Mouse (Mus musculus): ENCODE results near the gene Zbtb9. TPM values are rescaled to one million over a fixed set of nuclear protein-coding genes. Genes with fewer than 3 reads are reported as not detected.

Gene Zbtb9
- polyA plus RNA-seq, 1 experiment from 2014 or later: 9.8 TPM

DNA sequence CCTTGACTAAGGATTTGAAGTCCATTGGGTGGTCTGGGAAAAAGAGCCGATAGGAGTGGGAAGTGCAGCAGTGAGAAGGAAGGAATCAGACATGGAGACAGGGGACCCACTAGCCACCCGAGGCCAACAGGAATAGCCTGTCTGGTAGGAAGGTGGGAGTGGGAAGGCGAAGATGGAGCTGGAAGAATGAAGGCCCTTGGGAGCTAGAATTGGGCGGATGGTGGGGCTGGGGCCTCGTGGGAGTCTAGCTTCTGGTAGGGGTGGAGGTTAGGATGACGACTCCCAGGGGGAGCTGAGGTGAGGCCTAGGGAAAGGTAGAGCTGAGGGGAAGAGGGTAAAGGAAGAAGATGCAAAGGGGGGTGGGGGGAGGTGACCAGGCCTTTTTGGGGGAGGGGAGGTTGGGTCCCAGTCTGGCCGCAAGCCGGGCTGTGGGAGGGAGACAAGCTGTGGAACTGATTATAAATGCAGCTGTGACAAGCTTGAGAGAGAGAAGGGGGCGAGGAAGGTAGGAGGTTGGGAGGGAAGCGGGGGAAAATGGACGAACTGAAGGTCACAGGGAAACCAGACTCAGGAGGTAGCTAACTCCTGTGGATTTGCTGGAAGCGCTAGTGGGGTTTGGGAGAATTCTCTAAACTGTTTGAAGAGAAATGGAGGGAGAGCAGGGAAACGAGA is 27.0 kb upstream of the Zbtb9 start:
- DNase-seq (ENCODE audit: low spot score) (no peak), ATAC-seq (replicated peaks; ENCODE audit: low FRiP score, low TSS enrichment, low read depth) (no peak)
- H3K4me2 ChIP-seq (ENCODE audit: low read length): peak overlapping the region; percentile 71
- peaks cover 48% of the 10 kb centered on the region for H3K4me1 ChIP-seq (replicated peaks; ENCODE audit: control insufficient read depth, insufficient read depth, low read length)
- no peaks in the 10 kb centered on the region for H3K27me3 ChIP-seq (replicated peaks; ENCODE audit: control insufficient read depth, insufficient read depth, low read length)
- H3K36me3 ChIP-seq (ENCODE audit: control insufficient read depth, insufficient read depth, low read length): no peaks in the 10 kb centered on the region
- 33% methylated on average over 13 of the region's 13 CpGs for WGBS
- peak overlapping the region; percentile 51; the same call in 1 of the 2 replicates for H3K27ac ChIP-seq (ENCODE audit: low read depth)
- peak overlapping the region; percentile 58 for H3K9ac ChIP-seq (ENCODE audit: low read length)
- H3K4me3 ChIP-seq (ENCODE audit: low read depth, low read length): peak overlapping the region; percentile 41
- no peaks in the 10 kb centered on the region for H3K9me3 ChIP-seq (ENCODE audit: control insufficient read depth, low read length)

DNA sequence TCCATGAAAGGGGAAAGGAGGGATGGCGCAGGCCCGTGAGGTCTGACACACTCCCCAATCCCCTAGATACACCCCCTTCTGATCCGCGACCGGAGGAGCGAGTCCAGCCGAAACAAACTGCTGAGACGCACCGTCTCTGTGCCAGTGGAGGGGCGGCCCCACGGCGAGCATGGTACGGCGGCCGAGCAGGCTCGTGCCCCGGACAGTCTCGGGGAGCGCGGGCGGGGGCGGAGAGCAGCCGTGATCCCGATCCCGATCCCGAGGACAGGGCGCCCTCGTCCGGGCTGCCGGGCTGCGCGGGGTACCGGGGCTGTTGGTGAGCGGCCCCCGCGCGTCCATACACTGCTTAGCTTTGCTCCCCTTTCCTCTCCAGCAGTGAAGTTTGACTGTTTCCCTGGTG is 26.4 kb upstream of the Zbtb9 start:
- Histone ChIP-seq H3K27me3 (replicated peaks; ENCODE audit: control insufficient read depth, insufficient read depth, low read length) (no peaks in the 10 kb centered on the region), H3K4me1 (replicated peaks; ENCODE audit: control insufficient read depth, insufficient read depth, low read length) (peaks cover 48% of the 10 kb centered on the region), H3K4me2 (ENCODE audit: low read length) (peak overlapping the region; percentile 71), H3K4me3 (ENCODE audit: low read depth, low read length) (peak overlapping the region; percentile 41), H3K36me3 (ENCODE audit: control insufficient read depth, insufficient read depth, low read length) (no peaks in the 10 kb centered on the region), H3K9ac (ENCODE audit: low read length) (peak overlapping the region; percentile 58), H3K9me3 (ENCODE audit: control insufficient read depth, low read length) (no peaks in the 10 kb centered on the region), H3K27ac (ENCODE audit: low read depth) (peak overlapping the region; percentile 51; the same call in 1 of the 2 replicates)
- DNase-seq (ENCODE audit: low spot score) (peak; percentile 72), ATAC-seq (replicated peaks; ENCODE audit: low FRiP score, low TSS enrichment, low read depth) (0 out of 2 replicates have a peak, but pooled peaks have one; percentile 28)
- WGBS: 3% methylated on average over 36 of the region's 37 CpGs

DNA sequence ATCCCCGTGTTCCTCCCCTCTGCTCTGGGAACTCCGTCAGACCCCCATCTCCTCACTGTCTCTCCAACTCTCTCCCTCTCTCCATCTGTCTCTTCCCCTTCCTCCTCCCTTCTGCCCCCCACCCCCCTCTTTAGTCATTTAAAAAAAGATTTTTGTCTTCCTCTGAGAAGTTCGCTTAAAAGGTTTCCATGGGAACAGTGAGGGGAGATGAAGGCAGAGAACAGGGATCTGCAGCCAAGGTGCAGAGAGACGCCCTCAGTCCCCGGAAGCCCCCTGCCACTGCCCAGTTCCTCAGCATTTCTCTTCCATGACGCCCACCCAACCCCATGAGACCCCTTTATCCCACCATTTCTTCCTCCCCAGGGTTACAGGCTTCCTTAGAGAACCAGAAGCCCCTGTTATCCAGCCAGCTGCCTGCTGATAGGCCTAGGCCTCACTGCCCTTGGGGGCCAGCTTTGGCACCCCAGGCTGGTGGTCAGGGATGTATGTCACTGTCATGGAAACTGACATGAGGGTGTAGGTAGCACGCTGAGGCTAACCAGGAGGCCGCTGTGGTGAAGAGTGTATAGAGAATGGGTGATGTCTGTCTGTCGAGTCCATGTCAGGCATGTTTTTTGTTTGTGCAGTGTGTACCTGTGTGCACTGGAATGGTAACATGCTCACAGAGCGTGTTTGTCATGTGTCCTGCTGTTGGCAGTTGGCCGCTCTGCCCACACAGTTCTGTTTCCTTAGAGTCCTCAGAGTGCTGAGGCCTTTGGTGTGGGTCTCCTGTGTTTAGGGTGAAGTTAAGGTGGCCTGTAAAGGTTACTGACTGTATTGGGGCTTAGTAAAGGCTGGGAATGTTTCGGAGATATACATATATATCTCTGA is 25.5 kb upstream of the Zbtb9 start:
- Histone ChIP-seq H3K9ac (ENCODE audit: low read length) (no peak overlapping the region), H3K4me3 (ENCODE audit: low read depth, low read length) (0 out of 2 replicates have a peak overlapping the region, but pooled peaks have one; percentile 41), H3K36me3 (ENCODE audit: control insufficient read depth, insufficient read depth, low read length) (no peaks in the 10 kb centered on the region), H3K4me1 (replicated peaks; ENCODE audit: control insufficient read depth, insufficient read depth, low read length) (peaks cover 53% of the 10 kb centered on the region), H3K4me2 (ENCODE audit: low read length) (peak overlapping the region; percentile 71), H3K27me3 (replicated peaks; ENCODE audit: control insufficient read depth, insufficient read depth, low read length) (no peaks in the 10 kb centered on the region), H3K27ac (ENCODE audit: low read depth) (no peak overlapping the region), H3K9me3 (ENCODE audit: control insufficient read depth, low read length) (no peaks in the 10 kb centered on the region)
- WGBS: 61% methylated on average over 12 of the region's 12 CpGs
- DNase-seq (ENCODE audit: low spot score): no peak
- no peak for ATAC-seq (replicated peaks; ENCODE audit: low FRiP score, low TSS enrichment, low read depth)

DNA sequence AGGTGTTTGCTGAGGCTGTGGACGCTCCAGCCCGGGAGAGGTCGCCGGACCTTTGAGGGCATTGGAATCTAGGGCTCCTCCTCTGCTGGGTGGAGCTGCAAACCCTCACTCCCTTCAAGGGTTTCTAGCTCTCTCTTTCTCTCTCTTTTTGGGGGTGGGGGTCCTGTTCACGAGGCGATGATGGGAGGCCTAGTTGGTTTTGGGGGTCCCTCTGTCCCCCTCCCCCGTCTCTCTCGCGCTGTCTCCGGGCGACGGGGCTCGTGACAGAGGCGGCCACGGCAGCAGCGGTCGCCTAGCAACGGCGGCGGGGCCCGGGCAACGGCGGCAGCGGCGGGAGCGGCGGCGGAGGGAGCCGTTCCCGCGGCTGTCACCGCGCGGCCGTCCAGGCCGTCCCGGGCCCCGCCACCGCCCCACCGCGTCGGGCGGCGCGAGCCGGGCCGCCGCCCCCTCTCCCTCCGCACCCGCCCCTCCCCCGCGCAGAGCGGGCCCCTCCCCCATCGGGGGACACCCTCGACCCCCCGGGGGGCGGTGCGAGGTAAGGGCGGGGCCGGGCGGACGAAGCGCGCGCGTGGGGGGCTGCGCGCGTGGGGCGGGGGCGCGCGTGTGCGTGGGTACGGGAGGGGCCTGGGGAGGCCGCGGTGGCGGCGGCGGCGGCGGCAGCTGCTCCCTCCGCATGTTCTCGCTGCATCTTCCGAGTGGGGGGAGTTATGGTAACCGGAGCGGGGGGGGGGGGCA is 24.5 kb upstream of the Zbtb9 start:
- peak; percentile 78 for DNase-seq (ENCODE audit: low spot score)
- WGBS: 1% methylated on average over 47 of the region's 87 CpGs

DNA sequence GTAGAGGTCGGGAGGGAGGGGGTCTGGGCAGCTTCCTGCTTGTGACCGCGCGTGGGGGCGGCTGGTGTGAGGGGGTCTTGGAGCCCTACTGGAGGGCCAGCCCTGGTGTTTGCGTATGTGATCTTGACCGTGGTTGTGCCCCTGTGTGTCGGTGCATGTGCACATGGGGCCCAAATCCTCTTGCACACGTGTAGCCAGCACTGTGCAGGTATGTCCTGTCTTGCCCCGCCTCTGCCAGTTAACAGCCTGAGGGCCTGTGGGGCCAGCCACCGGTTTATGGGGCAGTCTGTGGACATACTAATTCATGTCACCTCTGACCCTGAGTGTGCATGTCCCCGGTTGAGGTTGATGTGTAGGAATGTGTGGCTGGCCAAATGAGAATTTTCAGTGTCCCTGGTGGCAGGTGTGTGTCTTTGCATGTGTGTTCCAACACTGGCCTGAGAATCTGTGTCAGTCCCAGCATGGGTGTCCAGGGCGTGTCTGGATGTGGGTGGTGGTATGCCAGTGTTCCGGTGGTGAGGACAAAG is 23.9 kb upstream of the Zbtb9 start:
- H3K27ac ChIP-seq (ENCODE audit: low read depth): 0 out of 2 replicates have a peak overlapping the region, but pooled peaks have one; percentile 23
- ATAC-seq (replicated peaks; ENCODE audit: low FRiP score, low TSS enrichment, low read depth) (peak; percentile 32), DNase-seq (ENCODE audit: low spot score) (no peak)
- H3K36me3 ChIP-seq (ENCODE audit: control insufficient read depth, insufficient read depth, low read length): no peaks in the 10 kb centered on the region
- H3K27me3 ChIP-seq (replicated peaks; ENCODE audit: control insufficient read depth, insufficient read depth, low read length): no peaks in the 10 kb centered on the region
- H3K4me3 ChIP-seq (ENCODE audit: low read depth, low read length): peak overlapping the region; percentile 68
- H3K9me3 ChIP-seq (ENCODE audit: control insufficient read depth, low read length): no peaks in the 10 kb centered on the region
- 11% methylated on average over 13 of the region's 14 CpGs for WGBS
- H3K4me2 ChIP-seq (ENCODE audit: low read length): peak overlapping the region; percentile 97
- H3K9ac ChIP-seq (ENCODE audit: low read length): peak overlapping the region; percentile 59
- peaks cover 66% of the 10 kb centered on the region for H3K4me1 ChIP-seq (replicated peaks; ENCODE audit: control insufficient read depth, insufficient read depth, low read length)

More for the DNA sequence above, 24.5 kb upstream of the Zbtb9 start:
- peak overlapping the region; percentile 97 for H3K4me2 ChIP-seq (ENCODE audit: low read length)
- peak overlapping the region; percentile 23; the same call in 1 of the 2 replicates for H3K27ac ChIP-seq (ENCODE audit: low read depth)
- H3K27me3 ChIP-seq (replicated peaks; ENCODE audit: control insufficient read depth, insufficient read depth, low read length): no peaks in the 10 kb centered on the region
- H3K9me3 ChIP-seq (ENCODE audit: control insufficient read depth, low read length): no peaks in the 10 kb centered on the region
- ATAC-seq (replicated peaks; ENCODE audit: low FRiP score, low TSS enrichment, low read depth): no peak
- H3K4me1 ChIP-seq (replicated peaks; ENCODE audit: control insufficient read depth, insufficient read depth, low read length): peaks cover 60% of the 10 kb centered on the region
- peak overlapping the region; percentile 59 for H3K9ac ChIP-seq (ENCODE audit: low read length)
- H3K4me3 ChIP-seq (ENCODE audit: low read depth, low read length): peak overlapping the region; percentile 68
- H3K36me3 ChIP-seq (ENCODE audit: control insufficient read depth, insufficient read depth, low read length): no peaks in the 10 kb centered on the region

DNA sequence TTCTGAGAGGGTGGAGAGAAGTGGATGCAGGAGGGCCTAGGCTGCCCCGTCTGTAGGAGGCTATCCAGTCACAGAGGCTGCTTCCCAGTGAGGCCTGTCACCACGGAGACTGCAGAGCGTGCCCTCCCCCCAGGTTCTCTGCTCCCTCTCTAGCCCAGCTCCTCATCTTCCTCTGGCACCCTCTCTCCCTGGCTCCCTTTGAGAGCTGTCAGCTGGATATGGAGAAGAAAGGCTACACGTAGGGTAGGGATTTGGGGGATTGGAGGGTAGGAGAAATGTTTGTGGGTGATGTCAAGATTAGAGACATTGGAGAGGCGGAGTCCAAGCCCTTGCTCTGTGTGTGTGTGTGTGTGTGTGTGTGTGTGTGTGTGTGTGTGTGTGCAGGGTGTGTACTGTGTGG is 23.1 kb upstream of the Zbtb9 start:
- H3K27me3 ChIP-seq (replicated peaks; ENCODE audit: control insufficient read depth, insufficient read depth, low read length): no peaks in the 10 kb centered on the region
- no peaks in the 10 kb centered on the region for H3K9me3 ChIP-seq (ENCODE audit: control insufficient read depth, low read length)
- peaks cover 4% of the 10 kb centered on the region; the same call in 1 of the 2 replicates for H3K36me3 ChIP-seq (ENCODE audit: control insufficient read depth, insufficient read depth, low read length)
- 61% methylated on average over 5 of the region's 5 CpGs for WGBS
- peaks cover 66% of the 10 kb centered on the region for H3K4me1 ChIP-seq (replicated peaks; ENCODE audit: control insufficient read depth, insufficient read depth, low read length)
- no peak overlapping the region for H3K27ac ChIP-seq (ENCODE audit: low read depth)
- H3K9ac ChIP-seq (ENCODE audit: low read length): no peak overlapping the region
- no peak overlapping the region for H3K4me3 ChIP-seq (ENCODE audit: low read depth, low read length)
- ATAC-seq (replicated peaks; ENCODE audit: low FRiP score, low TSS enrichment, low read depth) (no peak), DNase-seq (ENCODE audit: low spot score) (no peak)
- peak overlapping the region; percentile 97; the same call in 1 of the 2 replicates for H3K4me2 ChIP-seq (ENCODE audit: low read length)

DNA sequence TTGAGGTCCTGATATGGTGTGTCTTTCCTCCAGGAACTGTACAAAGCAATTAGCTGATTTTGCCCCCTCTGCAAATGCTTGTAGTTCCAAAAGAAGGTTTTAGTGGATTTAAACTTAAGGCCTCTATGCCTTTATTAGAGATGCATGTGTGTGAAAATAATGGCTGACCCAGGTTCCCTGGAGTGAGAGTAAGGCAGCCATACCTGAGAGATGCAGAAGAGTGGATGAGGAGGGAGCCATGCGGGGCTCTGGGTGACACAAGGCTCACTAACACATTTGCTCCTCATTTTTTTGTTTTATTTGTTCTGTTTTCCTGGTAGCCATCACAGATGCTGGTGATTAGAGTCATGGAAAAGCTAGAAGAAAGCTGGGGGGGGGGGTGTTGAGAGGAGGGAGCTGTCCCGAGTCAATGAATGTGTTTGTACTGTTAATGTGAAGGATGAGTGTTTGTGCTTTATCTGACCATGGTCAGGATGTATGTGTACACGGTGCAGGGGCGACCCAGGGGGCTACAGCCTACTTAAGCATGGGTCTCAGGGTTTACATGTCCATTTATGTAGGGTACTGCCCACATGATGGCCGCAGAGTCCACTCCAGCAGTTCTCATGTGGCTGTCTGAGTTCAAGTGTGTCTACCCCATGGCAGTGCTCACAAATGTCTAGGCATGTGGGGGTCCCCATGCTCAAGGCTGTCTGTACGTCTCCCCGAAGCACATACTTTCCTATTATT is 22.2 kb upstream of the Zbtb9 start:
- no peaks in the 10 kb centered on the region for H3K9me3 ChIP-seq (ENCODE audit: control insufficient read depth, low read length)
- H3K4me3 ChIP-seq (ENCODE audit: low read depth, low read length): peak overlapping the region; percentile 29; the same call in 1 of the 2 replicates
- H3K4me2 ChIP-seq (ENCODE audit: low read length): peak overlapping the region; percentile 61
- H3K27ac ChIP-seq (ENCODE audit: low read depth): no peak overlapping the region
- no peaks in the 10 kb centered on the region for H3K27me3 ChIP-seq (replicated peaks; ENCODE audit: control insufficient read depth, insufficient read depth, low read length)
- 30% methylated on average over 7 of the region's 7 CpGs for WGBS
- H3K36me3 ChIP-seq (ENCODE audit: control insufficient read depth, insufficient read depth, low read length): peaks cover 12% of the 10 kb centered on the region
- no peak for DNase-seq (ENCODE audit: low spot score)
- H3K4me1 ChIP-seq (replicated peaks; ENCODE audit: control insufficient read depth, insufficient read depth, low read length): peaks cover 65% of the 10 kb centered on the region
- no peak overlapping the region for H3K9ac ChIP-seq (ENCODE audit: low read length)
- no peak for ATAC-seq (replicated peaks; ENCODE audit: low FRiP score, low TSS enrichment, low read depth)
